Mouse (Mus musculus): Measurements from ENCODE around the gene Pepd. TPM values are rescaled to one million over a fixed set of nuclear protein-coding genes. Genes with fewer than 3 reads are reported as not detected.
"Not testable (repeated sequence)": the region's sequence is repeated elsewhere in the genome, so short reads cannot be mapped to it uniquely, and the experiment has no call there.

Gene Pepd
- polyA plus RNA-seq, 1 experiment from 2014 or later = 69.8 TPM

DNA sequence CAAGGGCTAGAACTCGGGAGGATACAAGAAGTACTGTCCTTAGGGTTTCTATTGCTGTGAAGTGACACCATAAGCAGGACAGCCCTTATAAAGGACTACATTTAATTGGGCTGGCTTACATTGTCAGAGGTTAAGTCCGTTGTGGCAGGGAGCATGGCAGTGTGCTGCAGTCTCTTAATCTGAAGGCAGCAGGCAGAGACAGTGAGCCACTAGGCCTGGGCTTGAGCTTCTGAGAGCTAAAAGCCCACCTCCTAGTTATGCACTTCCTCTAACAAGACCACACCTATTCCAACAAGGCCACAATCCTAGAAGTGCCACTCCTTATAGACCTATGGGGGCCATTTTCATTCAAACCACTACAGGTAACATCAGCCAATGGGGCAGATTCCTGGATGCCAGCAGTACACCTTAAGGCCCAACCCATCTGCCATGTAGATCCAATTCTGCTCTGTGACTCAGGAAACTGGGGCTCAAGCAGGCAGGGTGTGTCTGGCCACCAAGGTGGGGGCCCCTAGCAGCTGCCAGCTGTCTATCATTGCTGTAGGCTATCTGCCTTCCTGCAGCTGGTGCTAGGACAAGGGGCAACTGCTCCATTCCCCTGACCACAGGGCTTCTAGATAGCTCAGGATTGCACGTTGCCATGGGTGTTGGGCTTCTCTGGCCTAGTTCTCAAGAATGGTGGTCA is 56.7 kb downstream of the Pepd start:
- Histone ChIP-seq H3K9me3 (ENCODE audit: control insufficient read depth, low read length) (no peaks in the 10 kb centered on the region), H3K27ac (ENCODE audit: low read depth, low read length) (no peak overlapping the region), H3K4me3 (ENCODE audit: low read depth, low read length) (no peak overlapping the region), H3K4me2 (ENCODE audit: low read depth, low read length) (no peak overlapping the region), H3K36me3 (ENCODE audit: control insufficient read depth, insufficient read depth, low read length) (no peaks in the 10 kb centered on the region), H3K9ac (replicated peaks; ENCODE audit: low read depth, low read length) (no peak overlapping the region), H3K4me1 (ENCODE audit: control insufficient read depth, insufficient read depth, low read length) (peaks cover 7% of the 10 kb centered on the region; the same call in 1 of the 2 replicates), H3K27me3 (ENCODE audit: control insufficient read depth, insufficient read depth, low read length) (no peaks in the 10 kb centered on the region)
- ATAC-seq (ENCODE audit: low read depth) = no peak
- 93% methylated on average over 3 of the region's 3 CpGs for WGBS

GRCm38 (mm10) chr7:34971826-34972225 is 59.6 kb downstream of the Pepd start:
- 17% methylated on average over 10 of the region's 10 CpGs for WGBS
- Histone ChIP-seq H3K27ac (ENCODE audit: low read depth, low read length) (no peak overlapping the region), H3K9ac (replicated peaks; ENCODE audit: low read depth, low read length) (no peak overlapping the region)

DNA sequence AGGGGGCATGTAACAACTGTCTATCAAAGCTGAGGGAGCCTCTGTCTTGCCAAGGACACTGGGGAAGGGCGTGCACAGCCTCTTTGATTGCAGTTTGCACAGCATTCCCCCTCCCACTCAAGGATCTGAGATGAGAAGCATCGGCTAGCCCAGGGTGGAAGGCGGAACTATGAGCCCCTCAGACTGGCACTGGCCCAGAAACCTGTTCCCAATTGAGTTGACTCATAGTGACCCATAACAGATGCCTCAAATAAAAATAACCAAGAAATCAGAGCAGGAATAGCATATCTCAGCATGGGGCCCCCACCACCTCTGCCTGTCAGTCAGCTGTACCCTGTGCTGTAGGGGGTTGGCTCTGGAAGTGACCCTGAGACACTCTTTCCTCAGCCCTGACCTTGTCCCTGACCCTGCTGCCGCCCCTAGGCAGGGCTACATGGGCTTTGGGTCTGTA is 60.8 kb downstream of the Pepd start:
- Histone ChIP-seq H3K4me3 (ENCODE audit: low read depth, low read length) (no peak overlapping the region), H3K9me3 (ENCODE audit: control insufficient read depth, low read length) (no peaks in the 10 kb centered on the region), H3K27me3 (ENCODE audit: control insufficient read depth, insufficient read depth, low read length) (no peaks in the 10 kb centered on the region), H3K36me3 (ENCODE audit: control insufficient read depth, insufficient read depth, low read length) (no peaks in the 10 kb centered on the region), H3K4me1 (ENCODE audit: control insufficient read depth, insufficient read depth, low read length) (peaks cover 20% of the 10 kb centered on the region), H3K9ac (replicated peaks; ENCODE audit: low read depth, low read length) (no peak overlapping the region), H3K27ac (ENCODE audit: low read depth, low read length) (no peak overlapping the region), H3K4me2 (ENCODE audit: low read depth, low read length) (no peak overlapping the region)
- ATAC-seq (ENCODE audit: low read depth) = no peak
- WGBS = 46% methylated on average over 4 of the region's 4 CpGs

More at GRCm38 (mm10) chr7:34971826-34972225, 59.6 kb downstream of the Pepd start:
- Histone ChIP-seq H3K36me3 (ENCODE audit: control insufficient read depth, insufficient read depth, low read length) (no peaks in the 10 kb centered on the region), H3K4me1 (ENCODE audit: control insufficient read depth, insufficient read depth, low read length) (peaks cover 20% of the 10 kb centered on the region), H3K4me2 (ENCODE audit: low read depth, low read length) (no peak overlapping the region), H3K27me3 (ENCODE audit: control insufficient read depth, insufficient read depth, low read length) (no peaks in the 10 kb centered on the region), H3K9me3 (ENCODE audit: control insufficient read depth, low read length) (no peaks in the 10 kb centered on the region), H3K4me3 (ENCODE audit: low read depth, low read length) (no peak overlapping the region)
- peak; percentile 36; the same call in 1 of the 2 replicates for ATAC-seq (ENCODE audit: low read depth)

GRCm38 (mm10) chr7:34973877-34974276 is 61.7 kb downstream of the Pepd start:
- Histone ChIP-seq H3K9me3 (ENCODE audit: control insufficient read depth, low read length) (no peaks in the 10 kb centered on the region), H3K36me3 (ENCODE audit: control insufficient read depth, insufficient read depth, low read length) (no peaks in the 10 kb centered on the region), H3K27me3 (ENCODE audit: control insufficient read depth, insufficient read depth, low read length) (no peaks in the 10 kb centered on the region), H3K4me2 (ENCODE audit: low read depth, low read length) (no peak overlapping the region), H3K4me3 (ENCODE audit: low read depth, low read length) (no peak overlapping the region), H3K27ac (ENCODE audit: low read depth, low read length) (no peak overlapping the region), H3K9ac (replicated peaks; ENCODE audit: low read depth, low read length) (no peak overlapping the region), H3K4me1 (ENCODE audit: control insufficient read depth, insufficient read depth, low read length) (peaks cover 20% of the 10 kb centered on the region)
- no peak for ATAC-seq (ENCODE audit: low read depth)
- 87% methylated on average over 3 of the region's 3 CpGs for WGBS

DNA sequence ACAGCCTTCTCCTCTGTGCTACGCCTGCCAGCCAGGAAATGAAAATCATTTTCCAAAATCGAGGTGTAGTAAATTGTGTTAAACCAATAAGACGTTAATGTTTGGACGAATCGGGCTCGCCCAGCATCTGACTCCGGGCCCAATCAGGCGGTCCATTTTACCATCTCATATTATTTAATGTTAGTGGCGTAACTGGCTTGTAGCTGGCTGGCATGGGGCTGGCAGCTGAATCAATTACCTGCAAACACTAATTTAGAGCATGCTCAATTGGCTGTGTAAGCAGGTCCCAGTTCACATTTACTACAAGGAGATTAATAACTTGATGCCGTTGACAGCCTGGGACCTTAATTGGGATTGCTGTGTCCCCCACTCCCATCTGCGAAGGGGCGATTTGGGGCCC is 63.7 kb downstream of the Pepd start:
- peak; percentile 55 for ATAC-seq (ENCODE audit: low read depth)
- H3K27ac ChIP-seq (ENCODE audit: low read depth, low read length) = no peak overlapping the region; the same call in 1 of the 2 replicates
- no peak overlapping the region for H3K9ac ChIP-seq (replicated peaks; ENCODE audit: low read depth, low read length)
- 39% methylated on average over 12 of the region's 12 CpGs for WGBS
- H3K4me2 ChIP-seq (ENCODE audit: low read depth, low read length) = no peak overlapping the region
- peaks cover 20% of the 10 kb centered on the region for H3K4me1 ChIP-seq (ENCODE audit: control insufficient read depth, insufficient read depth, low read length)
- no peaks in the 10 kb centered on the region for H3K27me3 ChIP-seq (ENCODE audit: control insufficient read depth, insufficient read depth, low read length)
- H3K36me3 ChIP-seq (ENCODE audit: control insufficient read depth, insufficient read depth, low read length) = no peaks in the 10 kb centered on the region
- no peaks in the 10 kb centered on the region for H3K9me3 ChIP-seq (ENCODE audit: control insufficient read depth, low read length)
- no peak overlapping the region for H3K4me3 ChIP-seq (ENCODE audit: low read depth, low read length)

GRCm38 (mm10) chr7:34977403-34977802 is 65.2 kb downstream of the Pepd start:
- no peak overlapping the region for H3K9ac ChIP-seq (replicated peaks; ENCODE audit: low read depth, low read length)
- H3K36me3 ChIP-seq (ENCODE audit: control insufficient read depth, insufficient read depth, low read length) = no peaks in the 10 kb centered on the region
- ATAC-seq (ENCODE audit: low read depth) = no peak
- 89% methylated on average over 4 of the region's 4 CpGs for WGBS
- H3K27ac ChIP-seq (ENCODE audit: low read depth, low read length) = no peak overlapping the region
- no peaks in the 10 kb centered on the region for H3K27me3 ChIP-seq (ENCODE audit: control insufficient read depth, insufficient read depth, low read length)
- peaks cover 13% of the 10 kb centered on the region for H3K4me1 ChIP-seq (ENCODE audit: control insufficient read depth, insufficient read depth, low read length)
- no peak overlapping the region for H3K4me2 ChIP-seq (ENCODE audit: low read depth, low read length)
- H3K9me3 ChIP-seq (ENCODE audit: control insufficient read depth, low read length) = no peaks in the 10 kb centered on the region
- no peak overlapping the region for H3K4me3 ChIP-seq (ENCODE audit: low read depth, low read length)

GRCm38 (mm10) chr7:34981803-34982202 is 69.6 kb downstream of the Pepd start:
- Histone ChIP-seq H3K9ac (replicated peaks; ENCODE audit: low read depth, low read length) (no peak overlapping the region), H3K27me3 (ENCODE audit: control insufficient read depth, insufficient read depth, low read length) (no peaks in the 10 kb centered on the region), H3K4me3 (ENCODE audit: low read depth, low read length) (no peak overlapping the region), H3K4me1 (ENCODE audit: control insufficient read depth, insufficient read depth, low read length) (peaks cover 5% of the 10 kb centered on the region; the same call in 1 of the 2 replicates), H3K36me3 (ENCODE audit: control insufficient read depth, insufficient read depth, low read length) (no peaks in the 10 kb centered on the region), H3K27ac (ENCODE audit: low read depth, low read length) (no peak overlapping the region), H3K4me2 (ENCODE audit: low read depth, low read length) (no peak overlapping the region), H3K9me3 (ENCODE audit: control insufficient read depth, low read length) (no peaks in the 10 kb centered on the region)
- WGBS = 90% methylated on average over 10 of the region's 10 CpGs
- ATAC-seq (ENCODE audit: low read depth) = no peak

DNA sequence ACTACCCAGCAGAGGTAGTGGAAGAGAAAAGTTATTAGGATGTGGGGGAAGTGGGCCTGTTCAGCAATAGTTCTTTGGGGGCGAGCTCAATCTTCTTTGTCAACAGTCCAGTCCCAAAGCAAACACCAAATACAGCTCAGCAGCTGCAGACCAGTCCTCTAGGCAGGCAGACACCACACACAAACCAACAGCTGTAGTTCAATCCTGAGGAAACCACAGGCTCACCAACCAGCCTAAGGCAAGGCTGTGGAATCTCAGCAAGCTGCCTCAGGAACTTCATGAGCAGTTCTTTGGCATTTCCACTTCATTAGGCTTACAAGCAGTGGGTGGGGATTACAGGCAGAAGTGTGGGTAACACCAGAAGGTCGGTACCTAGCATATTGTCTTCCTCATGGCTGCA is 70.2 kb downstream of the Pepd start:
- H3K4me1 ChIP-seq (ENCODE audit: control insufficient read depth, insufficient read depth, low read length) = peaks cover 11% of the 10 kb centered on the region; the same call in 1 of the 2 replicates
- not testable (repeated sequence) for H3K36me3 ChIP-seq (ENCODE audit: control insufficient read depth, insufficient read depth, low read length); H3K9me3 ChIP-seq (ENCODE audit: control insufficient read depth, low read length); H3K27me3 ChIP-seq (ENCODE audit: control insufficient read depth, insufficient read depth, low read length); H3K4me2 ChIP-seq (ENCODE audit: low read depth, low read length); H3K9ac ChIP-seq (replicated peaks; ENCODE audit: low read depth, low read length); H3K27ac ChIP-seq (ENCODE audit: low read depth, low read length); H3K4me3 ChIP-seq (ENCODE audit: low read depth, low read length); ATAC-seq (ENCODE audit: low read depth)
- WGBS = 75% methylated on average over 2 of the region's 2 CpGs

DNA sequence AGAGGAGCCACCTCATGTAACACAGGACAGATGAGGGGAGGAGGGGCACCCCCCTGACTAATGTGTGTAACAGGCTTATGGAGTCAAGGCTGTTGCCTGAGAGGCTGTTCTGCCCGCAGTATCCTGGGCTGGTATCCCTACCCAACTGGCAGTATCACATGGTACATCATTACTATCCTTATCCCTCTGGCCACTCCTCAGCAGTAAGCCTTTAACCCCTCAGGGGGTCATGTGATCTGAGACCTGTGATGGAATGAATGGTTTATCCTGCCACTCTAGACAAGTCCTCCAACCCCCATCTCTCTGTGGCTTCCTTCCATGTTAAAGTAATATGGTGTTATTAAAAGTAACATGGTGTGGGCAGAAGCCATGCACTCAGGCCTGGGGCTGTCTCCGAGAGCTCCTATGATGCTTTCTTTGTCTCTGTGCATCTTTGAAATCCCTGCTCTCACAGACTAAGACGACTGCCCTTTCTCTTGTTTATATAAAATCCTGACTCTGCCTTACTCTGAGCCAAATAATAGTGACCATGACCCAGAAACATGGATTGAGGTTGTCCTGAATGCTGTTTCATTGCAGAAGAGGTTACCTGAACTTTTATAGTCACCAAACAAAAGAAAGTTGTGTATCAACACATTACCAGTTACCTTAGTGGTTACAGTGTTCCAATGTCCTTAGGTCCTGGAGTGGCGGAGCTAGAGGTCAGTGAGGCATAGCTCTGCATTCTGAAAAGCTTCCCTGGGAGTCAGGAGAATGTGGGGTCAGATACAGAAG is 71.7 kb downstream of the Pepd start:
- Histone ChIP-seq H3K27me3 (ENCODE audit: control insufficient read depth, insufficient read depth, low read length) (no peaks in the 10 kb centered on the region), H3K4me2 (ENCODE audit: low read depth, low read length) (no peak overlapping the region), H3K36me3 (ENCODE audit: control insufficient read depth, insufficient read depth, low read length) (no peaks in the 10 kb centered on the region), H3K27ac (ENCODE audit: low read depth, low read length) (no peak overlapping the region), H3K9me3 (ENCODE audit: control insufficient read depth, low read length) (no peaks in the 10 kb centered on the region), H3K4me1 (ENCODE audit: control insufficient read depth, insufficient read depth, low read length) (peaks cover 17% of the 10 kb centered on the region; the same call in 1 of the 2 replicates), H3K4me3 (ENCODE audit: low read depth, low read length) (no peak overlapping the region), H3K9ac (replicated peaks; ENCODE audit: low read depth, low read length) (no peak overlapping the region)
- no peak for ATAC-seq (ENCODE audit: low read depth)
- WGBS = 74% methylated on average over 4 of the region's 4 CpGs
